Mouse (Mus musculus) lung, adult 2 months (tissue): Measurements from ENCODE around the gene Xdh. TPM values are rescaled to one million over a fixed set of nuclear protein-coding genes. Genes with fewer than 3 reads are reported as not detected.
A peak's percentile ranks its signal among the peaks of the same experiment; 100 is the strongest.

Experiments used
- DNase-seq: peaks from one replicate; pipeline ENCODE4 v3.0.0; 2022
- H3K4me1 ChIP-seq: fragments of 200-500 bp; 2 replicates; pipeline ENCODE4 v1.6.1; 2011; ENCODE audit warnings: low read length; ENCODE audit not compliant: control insufficient read depth, insufficient read depth
- H3K4me3 ChIP-seq: fragments of 200-500 bp; replicated peaks from 2 replicates; pipeline ENCODE3; 2011; ENCODE audit warnings: low read depth, mild to moderate bottlenecking, control low read depth, low read length; ENCODE audit errors: extremely low read depth
- CTCF ChIP-seq: fragments of 200-500 bp; IDR thresholded peaks from 2 replicates; pipeline ENCODE4 v1.5.1; 2011; ENCODE audit warnings: mild to moderate bottlenecking, low read length, control low read depth; ENCODE audit not compliant: insufficient read depth
- POLR2A ChIP-seq: fragments of 200-500 bp; IDR thresholded peaks from 2 replicates; pipeline ENCODE4 v1.6.1; 2011; ENCODE audit warnings: low read depth, mild to moderate bottlenecking, control low read depth, low read length, borderline replicate concordance; ENCODE audit errors: extremely low read depth
- WGBS: fragments of 180-500 bp; shearing (Covaris S2); methylation state at CpG from one replicate; pipeline ENCODE4 v1.1.7; 2018; 5-methylcytosine and 5-hydroxymethylcytosine counted together
- polyA plus RNA-seq: library from polyadenylated mRNA; depleted of rRNA; stranded (reverse); fragments of >200 nt; gene quantifications from 2 replicates; pipeline ENCODE4 v1.2.3, GENCODE M21; 2012

Xdh gene
- polyA plus RNA-seq, 1 experiment, result 141 TPM

- no peak for DNase-seq
- no peaks in the 10 kb centered on the region for H3K4me1 ChIP-seq
- H3K4me3 ChIP-seq, result no peak overlapping the region
- WGBS, result 42% methylated on average over 7 of the region's 7 CpGs
- no peak for TF ChIP-seq POLR2A
- TF ChIP-seq CTCF, result no peak
Observed at GRCm38 (mm10) chr17:73918944-73919381, 31.0 kb downstream of the Xdh start.

GRCm38 (mm10) chr17:73918138-73918537 lies 31.9 kb downstream of the Xdh start:
- Histone ChIP-seq H3K4me3 (no peak overlapping the region), H3K4me1 (no peaks in the 10 kb centered on the region)
- DNase-seq, result no peak
- 84% methylated on average over 3 of the region's 3 CpGs for WGBS
- TF ChIP-seq CTCF, result no peak
- no peak for TF ChIP-seq POLR2A

DNA sequence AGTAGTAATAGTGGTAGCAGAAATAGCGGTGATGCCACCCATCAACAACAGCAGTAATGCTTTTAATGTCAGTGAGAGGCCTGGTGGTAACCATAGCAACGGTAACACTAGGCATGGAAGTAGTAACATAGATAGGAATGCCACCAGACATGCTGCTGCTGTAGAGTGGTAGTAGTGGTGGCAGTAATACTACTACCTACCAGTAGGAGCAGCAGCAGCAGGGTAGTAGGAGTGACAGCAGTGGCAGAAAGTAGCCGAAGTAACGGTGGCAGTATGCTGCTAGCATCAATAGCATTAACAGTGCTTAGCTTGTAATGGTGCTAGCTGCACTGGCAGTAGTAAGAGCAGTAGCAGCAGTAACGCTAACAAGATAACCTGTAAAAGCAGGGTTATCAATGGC lies 32.3 kb downstream of the Xdh start:
- no peak for DNase-seq
- WGBS, result 80% methylated on average over 5 of the region's 5 CpGs
- TF ChIP-seq POLR2A (no peak), CTCF (0 out of 2 replicates have a peak, but pooled peaks have one; percentile 2)
- H3K4me1 ChIP-seq, result no peaks in the 10 kb centered on the region
- H3K4me3 ChIP-seq, result no peak overlapping the region

- TF ChIP-seq CTCF, result no peak
- TF ChIP-seq POLR2A, result no peak
- DNase-seq, result no peak
- H3K4me1 ChIP-seq, result no peaks in the 10 kb centered on the region
- 68% methylated on average over 4 of the region's 4 CpGs for WGBS
- H3K4me3 ChIP-seq, result no peak overlapping the region
Observed at GRCm38 (mm10) chr17:73914730-73915129, 35.3 kb downstream of the Xdh start.

- DNase-seq, result no peak
- Histone ChIP-seq H3K4me1 (no peaks in the 10 kb centered on the region), H3K4me3 (no peak overlapping the region)
- TF ChIP-seq POLR2A (no peak), CTCF (no peak)
- WGBS, result 83% methylated on average over 8 of the region's 8 CpGs
Observed at GRCm38 (mm10) chr17:73906076-73906475, 43.9 kb downstream of the Xdh start.

DNA sequence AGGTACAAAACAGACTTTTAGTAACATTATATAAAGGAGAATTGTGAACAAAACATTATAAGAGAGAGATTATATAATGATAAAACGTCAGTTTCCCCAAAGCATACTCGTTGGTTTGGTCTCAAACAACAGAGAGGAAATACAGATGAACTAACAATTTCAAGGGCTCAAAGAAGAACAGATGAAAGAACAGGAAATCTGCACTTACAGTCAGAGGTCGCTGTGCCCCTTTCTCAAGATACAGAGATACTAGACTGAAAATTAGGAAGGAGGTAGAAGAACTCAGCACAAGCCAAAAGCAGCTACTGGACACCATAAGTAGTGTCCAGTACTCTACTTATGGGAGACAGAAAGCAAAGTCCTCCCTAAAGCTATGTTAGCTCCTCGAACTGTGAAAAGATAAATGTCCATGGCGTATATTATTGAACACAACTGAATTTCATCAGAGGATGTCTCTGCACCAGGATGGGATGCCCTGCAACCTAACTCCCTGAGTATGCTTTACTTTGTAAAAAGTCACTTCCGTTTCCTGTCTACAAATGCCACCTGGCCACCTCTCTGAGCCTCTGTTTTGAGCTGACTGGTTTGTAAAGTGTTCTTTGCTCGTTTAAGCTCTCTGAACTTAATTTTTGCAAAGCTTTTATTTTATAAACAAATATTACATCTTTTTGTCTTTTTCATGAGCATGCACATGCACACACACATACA lies 44.8 kb downstream of the Xdh start:
- WGBS, result 69% methylated on average over 7 of the region's 7 CpGs
- no peak overlapping the region for H3K4me3 ChIP-seq
- no peak for DNase-seq
- no peak for TF ChIP-seq CTCF
- no peak for TF ChIP-seq POLR2A
- no peaks in the 10 kb centered on the region for H3K4me1 ChIP-seq

GRCm38 (mm10) chr17:73903121-73903520 lies 46.9 kb downstream of the Xdh start:
- 96% methylated on average over 1 of the region's 1 CpGs for WGBS
- H3K4me3 ChIP-seq, result no peak overlapping the region
- no peaks in the 10 kb centered on the region for H3K4me1 ChIP-seq
- DNase-seq, result no peak
- TF ChIP-seq CTCF, result no peak
- TF ChIP-seq POLR2A, result no peak

GRCm38 (mm10) chr17:73902234-73902636 lies 47.8 kb downstream of the Xdh start:
- no peak for DNase-seq
- Histone ChIP-seq H3K4me3 (no peak overlapping the region), H3K4me1 (no peaks in the 10 kb centered on the region)
- 67% methylated on average over 5 of the region's 5 CpGs for WGBS
- no peak for TF ChIP-seq CTCF
- TF ChIP-seq POLR2A, result no peak

DNA sequence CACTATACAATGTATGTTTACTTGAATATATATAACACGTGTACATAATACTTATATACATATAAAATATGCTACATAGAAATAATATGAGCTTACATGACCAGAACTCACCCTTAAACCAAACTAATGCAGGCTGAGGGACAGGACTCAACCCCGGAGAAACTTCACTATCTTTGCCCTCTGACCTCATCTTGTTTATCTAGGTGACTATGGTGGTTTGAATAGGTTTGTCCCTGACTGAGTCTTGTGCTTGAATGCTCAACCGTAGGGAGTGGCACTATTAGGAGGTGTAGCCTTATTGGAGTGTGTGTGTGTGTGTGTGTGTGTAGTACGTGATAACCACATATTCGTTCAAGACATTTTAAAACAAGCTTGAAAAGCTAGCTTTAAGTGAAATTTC lies 55.6 kb downstream of the Xdh start:
- DNase-seq, result no peak
- no peak for TF ChIP-seq POLR2A
- TF ChIP-seq CTCF, result no peak
- Histone ChIP-seq H3K4me3 (no peak overlapping the region), H3K4me1 (no peaks in the 10 kb centered on the region)
- WGBS, result 65% methylated on average over 5 of the region's 5 CpGs

- Histone ChIP-seq H3K4me3 (no peak overlapping the region), H3K4me1 (no peaks in the 10 kb centered on the region)
- TF ChIP-seq CTCF (no peak), POLR2A (no peak)
- 66% methylated on average over 4 of the region's 4 CpGs for WGBS
- DNase-seq, result no peak
Observed at GRCm38 (mm10) chr17:73893822-73894221, 56.2 kb downstream of the Xdh start.

GRCm38 (mm10) chr17:73893207-73893606 lies 56.8 kb downstream of the Xdh start:
- no peak for DNase-seq

More at GRCm38 (mm10) chr17:73893207-73893606, 56.8 kb downstream of the Xdh start:
- Histone ChIP-seq H3K4me3 (no peak overlapping the region), H3K4me1 (no peaks in the 10 kb centered on the region)
- WGBS, result 78% methylated on average over 10 of the region's 10 CpGs
- TF ChIP-seq POLR2A (no peak), CTCF (no peak)
